Mouse (Mus musculus): ENCODE measurements around the gene Ntn5.
"Not testable (repeated sequence)": the region's sequence is repeated elsewhere in the genome, so short reads cannot be mapped to it uniquely, and the experiment has no call there.

Ntn5 gene

DNA sequence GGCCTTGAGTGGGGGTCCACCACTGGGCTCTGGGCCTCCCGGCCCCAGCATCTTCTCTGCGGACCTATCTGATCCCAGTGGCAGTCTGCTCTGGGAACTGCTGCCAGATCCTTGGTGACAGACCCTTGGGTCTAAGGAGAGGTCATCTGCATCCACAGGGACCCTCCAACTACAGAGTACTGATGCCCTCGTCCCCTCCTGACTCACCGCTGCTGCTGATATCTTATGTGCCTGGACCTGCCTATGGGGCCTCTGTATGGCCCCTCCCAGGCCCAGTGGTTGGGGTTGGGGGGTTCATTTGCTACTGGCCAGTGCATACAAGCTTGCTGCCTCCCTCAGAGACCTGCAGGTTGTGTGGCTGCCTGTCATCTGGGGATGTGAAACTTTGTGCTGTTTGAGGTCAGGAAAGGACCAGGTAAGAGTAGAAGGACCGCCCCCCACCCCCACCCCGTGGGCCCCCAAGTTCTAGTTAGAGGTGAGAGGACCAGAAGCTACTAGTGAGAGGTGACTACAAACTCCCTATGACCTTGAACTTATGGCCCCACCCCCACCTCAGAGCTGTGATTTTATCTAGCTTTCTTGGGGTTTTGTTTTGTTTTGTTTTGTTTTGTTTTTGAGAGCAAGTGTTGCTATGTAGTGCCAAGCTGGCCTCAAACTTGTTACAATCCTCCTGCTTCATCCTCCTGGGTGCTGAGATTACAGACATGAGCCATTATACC lies 38.8 kb upstream of the Ntn5 start:
- DNase-seq (ENCODE audit: low read depth, low spot score): no peak

DNA sequence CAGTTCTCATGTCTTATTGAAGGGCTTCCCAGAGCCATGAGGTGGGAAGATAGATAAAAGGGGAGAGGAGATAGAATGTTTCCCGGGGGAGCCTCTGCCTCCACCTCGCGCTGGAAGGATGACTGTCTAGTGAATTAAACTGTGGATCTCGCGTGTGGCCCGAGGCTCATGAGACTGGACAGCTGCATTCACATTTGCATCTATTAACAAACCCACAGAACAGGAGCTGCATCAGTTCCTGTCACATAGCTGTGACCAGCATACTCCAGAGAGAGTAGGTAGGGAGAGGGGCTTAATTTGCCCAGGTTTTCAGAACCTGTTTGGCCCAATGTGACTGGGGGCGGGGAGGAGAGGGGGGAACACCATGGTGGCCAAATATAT lies 38.2 kb upstream of the Ntn5 start:
- Histone ChIP-seq H3K36me3 (ENCODE audit: control insufficient read depth, insufficient read depth, low read length, poor library complexity, severe bottlenecking) (no peaks in the 10 kb centered on the region), H3K27me3 (ENCODE audit: control insufficient read depth, insufficient read depth, low read length, poor library complexity, severe bottlenecking) (no peaks in the 10 kb centered on the region)
- DNase-seq (ENCODE audit: low read depth, low spot score): no peak

More for the DNA sequence above, 38.8 kb upstream of the Ntn5 start:
- no peaks in the 10 kb centered on the region for H3K27me3 ChIP-seq (ENCODE audit: control insufficient read depth, insufficient read depth, low read length, poor library complexity, severe bottlenecking)
- H3K36me3 ChIP-seq (ENCODE audit: control insufficient read depth, insufficient read depth, low read length, poor library complexity, severe bottlenecking): no peaks in the 10 kb centered on the region

DNA sequence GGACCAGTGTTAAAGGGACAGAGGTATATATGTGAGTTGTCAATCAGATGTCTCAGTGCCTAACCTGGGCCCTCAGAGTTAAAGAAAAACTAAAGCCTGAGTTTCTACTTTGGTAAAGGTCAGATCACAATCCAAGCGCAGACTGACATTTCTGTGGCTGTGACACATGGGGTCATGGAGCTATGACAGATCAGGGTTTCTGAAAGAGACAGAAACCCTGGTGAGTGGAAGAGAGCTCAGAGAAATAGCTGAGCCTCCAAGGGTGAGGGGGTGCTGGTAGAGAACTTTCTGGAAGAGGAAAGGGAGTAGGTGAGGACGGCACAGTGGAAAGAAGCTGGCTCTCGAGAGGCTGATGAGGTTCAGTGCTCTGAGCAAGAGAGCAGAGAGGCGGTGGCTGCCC lies 37.2 kb upstream of the Ntn5 start:
- no peaks in the 10 kb centered on the region for H3K36me3 ChIP-seq (ENCODE audit: control insufficient read depth, insufficient read depth, low read length, poor library complexity, severe bottlenecking)
- no peak for DNase-seq (ENCODE audit: low read depth, low spot score)
- no peaks in the 10 kb centered on the region for H3K27me3 ChIP-seq (ENCODE audit: control insufficient read depth, insufficient read depth, low read length, poor library complexity, severe bottlenecking)

DNA sequence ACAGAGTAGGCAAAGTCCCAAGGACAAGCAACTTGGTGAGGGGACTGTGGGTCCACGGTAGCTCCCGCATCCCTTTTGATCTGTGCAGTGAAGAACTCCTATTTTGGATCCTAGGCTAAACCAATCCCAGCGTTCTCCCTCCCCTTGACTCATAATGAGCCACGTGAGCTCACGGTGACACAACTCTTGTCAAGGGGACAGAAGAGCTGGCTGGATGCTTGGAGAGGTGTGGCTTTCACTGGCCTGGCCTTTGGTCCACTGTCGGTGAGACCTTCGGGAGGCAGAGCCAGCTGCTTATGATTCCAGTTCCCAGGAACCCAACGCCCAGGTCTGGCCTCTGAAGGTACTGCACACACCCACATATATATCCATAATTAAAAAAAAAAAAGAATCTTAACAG lies 34.5 kb upstream of the Ntn5 start:
- no peak for DNase-seq (ENCODE audit: low read depth, low spot score)
- no peaks in the 10 kb centered on the region for H3K36me3 ChIP-seq (ENCODE audit: control insufficient read depth, insufficient read depth, low read length, poor library complexity, severe bottlenecking)
- H3K27me3 ChIP-seq (ENCODE audit: control insufficient read depth, insufficient read depth, low read length, poor library complexity, severe bottlenecking): no peaks in the 10 kb centered on the region

DNA sequence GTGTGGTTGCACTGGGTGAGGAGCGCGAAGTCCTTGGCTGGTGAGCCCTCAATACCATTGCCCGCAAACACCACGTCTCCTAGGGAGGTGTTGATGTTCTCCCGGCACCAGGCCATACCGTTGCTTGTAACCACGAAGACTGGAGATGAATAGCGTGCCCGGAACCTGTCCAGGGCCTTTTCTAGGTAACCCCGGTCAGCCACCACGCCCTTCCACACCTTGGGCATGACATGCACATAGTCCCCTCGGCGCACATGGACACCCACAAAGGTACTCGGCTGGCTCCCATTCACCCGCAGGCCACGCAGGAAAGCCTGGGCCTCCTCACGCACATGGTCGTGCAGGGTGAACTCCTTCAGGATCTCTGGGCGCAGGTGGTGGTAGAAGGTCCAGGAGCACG lies 33.3 kb upstream of the Ntn5 start:
- DNase-seq (ENCODE audit: low read depth, low spot score); H3K27me3 ChIP-seq (ENCODE audit: control insufficient read depth, insufficient read depth, low read length, poor library complexity, severe bottlenecking): not testable (repeated sequence)

DNA sequence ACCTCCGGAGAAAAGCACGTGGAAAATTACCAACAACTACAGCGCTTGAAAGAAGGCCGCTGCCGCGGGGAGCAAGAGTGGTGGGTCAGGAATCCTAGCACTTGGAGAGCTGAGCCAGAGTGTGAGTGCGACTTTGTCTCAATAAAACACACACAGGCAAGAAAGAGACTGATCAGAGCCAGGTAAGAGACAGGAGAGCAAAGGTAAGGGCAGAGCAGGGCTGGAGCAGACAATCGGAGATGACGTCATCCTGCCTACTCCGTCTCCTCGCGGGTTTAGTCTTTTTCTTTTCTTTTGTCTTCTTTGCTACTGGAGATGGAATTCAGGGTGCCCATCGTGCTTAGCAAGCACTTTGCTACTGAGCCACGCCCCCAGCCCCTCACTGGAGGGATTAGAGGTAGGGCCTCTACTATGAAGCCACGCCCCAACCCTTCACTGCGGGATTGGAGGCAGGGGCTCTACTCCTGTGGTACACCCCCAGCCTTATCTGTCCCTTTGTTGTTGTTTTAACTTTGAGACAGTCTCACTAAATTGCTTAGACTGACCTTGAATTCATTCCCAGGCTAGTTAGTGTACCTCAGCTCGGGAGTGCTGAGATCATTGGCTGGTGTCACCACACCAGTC lies 29.3 kb upstream of the Ntn5 start:
- no peak for DNase-seq (ENCODE audit: low read depth, low spot score)
- H3K36me3 ChIP-seq (ENCODE audit: control insufficient read depth, insufficient read depth, low read length, poor library complexity, severe bottlenecking): no peaks in the 10 kb centered on the region
- H3K27me3 ChIP-seq (ENCODE audit: control insufficient read depth, insufficient read depth, low read length, poor library complexity, severe bottlenecking): no peaks in the 10 kb centered on the region; the same call in 1 of the 2 replicates

More for the DNA sequence above, 33.3 kb upstream of the Ntn5 start:
- H3K36me3 ChIP-seq (ENCODE audit: control insufficient read depth, insufficient read depth, low read length, poor library complexity, severe bottlenecking): not testable (repeated sequence)

DNA sequence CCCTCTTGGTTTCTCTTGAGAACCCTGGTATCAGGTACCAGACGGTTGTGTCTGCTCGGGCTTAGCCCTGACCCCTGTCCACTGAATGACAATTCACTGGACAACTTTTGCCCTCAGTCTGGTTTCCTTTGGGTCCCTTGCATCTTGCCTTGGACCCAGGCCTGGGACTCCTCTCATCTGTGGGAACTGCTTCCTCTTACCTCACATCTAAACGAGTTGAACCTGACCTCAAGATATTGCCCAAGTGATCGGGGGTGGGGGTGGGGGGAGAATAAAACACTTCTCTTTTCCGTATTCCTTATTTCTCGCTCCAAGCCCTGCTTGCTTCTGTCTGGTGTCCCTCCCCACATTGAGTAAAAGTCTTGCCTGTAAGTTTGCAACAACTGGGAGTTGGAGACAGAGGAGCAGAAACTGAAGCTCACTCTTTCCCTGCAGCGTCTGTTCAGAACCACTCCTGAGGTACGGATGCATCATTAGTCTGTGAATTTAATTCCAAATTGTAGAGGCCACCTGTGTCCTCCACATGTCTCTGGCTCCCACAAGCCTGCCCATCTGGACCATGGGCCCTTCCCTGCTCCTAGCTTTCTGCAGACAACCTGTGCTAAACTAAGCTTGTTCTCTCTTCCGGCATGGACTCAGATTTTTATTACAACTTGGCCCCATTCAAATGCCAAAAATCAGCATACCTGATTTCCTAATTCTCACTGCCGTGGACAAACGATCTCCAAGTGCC lies 22.9 kb upstream of the Ntn5 start:
- no peaks in the 10 kb centered on the region; the same call in 1 of the 2 replicates for H3K27me3 ChIP-seq (ENCODE audit: control insufficient read depth, insufficient read depth, low read length, poor library complexity, severe bottlenecking)
- DNase-seq (ENCODE audit: low read depth, low spot score): no peak
- no peaks in the 10 kb centered on the region for H3K36me3 ChIP-seq (ENCODE audit: control insufficient read depth, insufficient read depth, low read length, poor library complexity, severe bottlenecking)

DNA sequence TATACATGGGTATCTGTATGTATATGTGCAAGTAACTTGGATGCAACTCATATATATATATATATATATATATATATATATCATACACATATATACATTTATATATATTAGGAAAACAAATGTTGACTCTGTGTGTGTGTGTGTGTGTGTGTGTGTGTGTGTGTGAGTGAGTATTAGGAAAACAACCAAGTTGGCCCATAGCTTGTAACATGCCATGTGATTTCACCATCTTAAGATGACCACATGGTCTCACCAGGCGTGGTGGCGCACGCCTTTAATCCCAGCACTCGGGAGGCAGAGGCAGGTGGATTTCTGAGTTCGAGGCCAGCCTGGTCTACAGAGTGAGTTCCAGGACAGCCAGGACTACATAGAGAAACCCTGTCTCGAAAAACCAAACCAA lies 22.1 kb upstream of the Ntn5 start:
- not testable (repeated sequence) for H3K36me3 ChIP-seq (ENCODE audit: control insufficient read depth, insufficient read depth, low read length, poor library complexity, severe bottlenecking); H3K27me3 ChIP-seq (ENCODE audit: control insufficient read depth, insufficient read depth, low read length, poor library complexity, severe bottlenecking); DNase-seq (ENCODE audit: low read depth, low spot score)

DNA sequence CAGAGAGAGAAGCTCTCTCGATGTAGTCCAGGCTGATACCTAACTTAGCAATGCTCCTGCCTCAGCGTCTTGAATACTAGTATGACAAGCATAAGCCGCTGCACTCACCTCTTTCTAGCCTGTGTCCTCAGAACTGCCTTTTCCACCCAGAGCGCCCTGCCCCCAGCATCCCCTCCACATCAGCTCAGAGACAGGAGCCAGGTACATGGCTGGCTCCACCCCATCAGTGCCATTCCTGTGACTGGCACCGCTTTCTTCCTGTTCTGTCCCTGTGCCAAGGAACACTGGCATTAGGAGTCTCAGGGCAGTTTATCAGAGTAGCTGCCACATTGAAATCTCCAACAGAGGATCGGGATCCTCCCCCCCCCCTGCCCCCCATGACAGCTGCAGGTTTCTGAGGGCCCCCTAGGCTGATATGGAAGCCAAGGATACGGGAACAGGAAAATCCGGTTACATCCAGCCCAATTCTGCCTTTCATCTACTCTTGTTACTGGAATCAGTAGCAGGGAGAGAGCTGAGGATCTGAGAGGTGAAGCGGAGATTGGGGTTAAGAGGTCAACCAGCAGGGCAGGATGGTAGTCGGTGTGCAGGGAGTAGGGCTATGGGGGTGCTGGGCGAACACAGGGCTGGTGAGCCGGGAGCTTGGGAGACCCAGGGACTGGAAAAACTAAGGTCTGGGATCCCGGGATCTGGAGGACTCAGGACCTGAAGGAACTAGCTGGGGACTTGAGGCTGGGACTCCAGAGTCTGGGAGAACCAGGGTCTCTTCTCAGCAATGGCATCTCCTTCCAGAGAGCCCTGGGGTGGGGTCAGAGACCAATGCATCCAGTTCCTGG lies 18.3 kb upstream of the Ntn5 start:
- Histone ChIP-seq H3K27me3 (ENCODE audit: control insufficient read depth, insufficient read depth, low read length, poor library complexity, severe bottlenecking) (no peaks in the 10 kb centered on the region), H3K36me3 (ENCODE audit: control insufficient read depth, insufficient read depth, low read length, poor library complexity, severe bottlenecking) (no peaks in the 10 kb centered on the region)
- DNase-seq (ENCODE audit: low read depth, low spot score): no peak

DNA sequence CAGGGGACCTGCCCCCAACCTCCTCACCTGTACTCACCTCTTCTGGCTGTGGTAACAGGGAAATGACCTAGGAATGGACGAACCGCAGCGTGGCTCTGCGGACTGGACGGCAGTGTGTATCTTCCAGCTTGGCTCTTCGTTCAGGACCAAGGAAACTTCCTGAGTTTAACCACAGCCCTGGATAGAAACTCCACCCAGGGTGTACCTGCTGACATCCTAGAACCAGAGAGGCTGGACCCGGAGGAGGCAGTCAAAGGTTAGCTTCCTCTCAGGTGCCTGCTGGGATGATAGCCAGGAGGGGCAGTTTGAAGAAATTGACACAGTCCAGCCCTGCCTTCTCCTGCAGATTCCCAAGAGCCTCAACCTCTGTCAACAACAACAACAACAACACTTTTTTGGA lies 17.7 kb upstream of the Ntn5 start, which contains the start of gene Fut2:
Fut2 (minus strand) TSS at position 234 of the 400 bp plus-strand sequence.
- DNase-seq (ENCODE audit: low read depth, low spot score): no peak
- no peaks in the 10 kb centered on the region for H3K36me3 ChIP-seq (ENCODE audit: control insufficient read depth, insufficient read depth, low read length, poor library complexity, severe bottlenecking)
- H3K27me3 ChIP-seq (ENCODE audit: control insufficient read depth, insufficient read depth, low read length, poor library complexity, severe bottlenecking): no peaks in the 10 kb centered on the region

DNA sequence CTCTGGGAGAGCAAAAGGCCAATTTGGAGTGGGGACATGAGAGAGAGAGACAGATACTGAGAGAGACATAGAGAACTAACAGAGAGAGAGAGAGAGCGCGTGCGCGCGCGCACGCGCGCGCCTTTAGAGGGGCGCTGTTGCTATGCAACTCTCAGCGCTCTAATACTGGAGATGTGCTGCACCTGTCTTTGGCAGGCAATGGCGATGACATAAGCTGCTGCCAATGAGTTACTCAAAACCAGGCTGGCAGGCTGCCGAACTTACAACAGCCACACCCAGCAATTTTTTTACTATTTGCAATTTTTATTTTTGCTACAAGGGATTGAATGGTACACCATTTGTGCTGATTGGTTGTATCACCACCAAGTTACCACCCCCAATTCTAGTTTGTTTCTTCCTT lies 16.1 kb upstream of the Ntn5 start:
- no peak for DNase-seq (ENCODE audit: low read depth, low spot score)
- no peaks in the 10 kb centered on the region for H3K36me3 ChIP-seq (ENCODE audit: control insufficient read depth, insufficient read depth, low read length, poor library complexity, severe bottlenecking)
- H3K27me3 ChIP-seq (ENCODE audit: control insufficient read depth, insufficient read depth, low read length, poor library complexity, severe bottlenecking): no peaks in the 10 kb centered on the region

DNA sequence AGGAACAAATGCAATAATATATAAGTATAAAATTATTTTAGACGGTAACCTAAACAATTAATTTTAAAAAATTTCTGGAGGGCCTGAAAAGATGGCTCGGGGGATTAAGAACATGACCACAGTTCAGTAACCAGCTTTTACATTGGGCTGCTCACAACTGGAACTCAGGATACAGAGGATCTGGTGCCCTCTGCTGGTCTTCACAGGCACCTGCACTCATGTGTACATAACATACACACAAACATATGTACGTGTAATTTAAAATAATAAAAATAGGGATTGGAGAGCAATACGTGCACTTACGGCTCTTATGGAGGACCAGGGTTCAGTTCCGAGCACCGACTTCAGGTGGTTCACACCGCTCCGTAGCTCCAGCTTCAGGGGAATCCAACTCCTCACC lies 14.9 kb upstream of the Ntn5 start:
- no peaks in the 10 kb centered on the region for H3K36me3 ChIP-seq (ENCODE audit: control insufficient read depth, insufficient read depth, low read length, poor library complexity, severe bottlenecking)
- DNase-seq (ENCODE audit: low read depth, low spot score): no peak
- no peaks in the 10 kb centered on the region for H3K27me3 ChIP-seq (ENCODE audit: control insufficient read depth, insufficient read depth, low read length, poor library complexity, severe bottlenecking)

DNA sequence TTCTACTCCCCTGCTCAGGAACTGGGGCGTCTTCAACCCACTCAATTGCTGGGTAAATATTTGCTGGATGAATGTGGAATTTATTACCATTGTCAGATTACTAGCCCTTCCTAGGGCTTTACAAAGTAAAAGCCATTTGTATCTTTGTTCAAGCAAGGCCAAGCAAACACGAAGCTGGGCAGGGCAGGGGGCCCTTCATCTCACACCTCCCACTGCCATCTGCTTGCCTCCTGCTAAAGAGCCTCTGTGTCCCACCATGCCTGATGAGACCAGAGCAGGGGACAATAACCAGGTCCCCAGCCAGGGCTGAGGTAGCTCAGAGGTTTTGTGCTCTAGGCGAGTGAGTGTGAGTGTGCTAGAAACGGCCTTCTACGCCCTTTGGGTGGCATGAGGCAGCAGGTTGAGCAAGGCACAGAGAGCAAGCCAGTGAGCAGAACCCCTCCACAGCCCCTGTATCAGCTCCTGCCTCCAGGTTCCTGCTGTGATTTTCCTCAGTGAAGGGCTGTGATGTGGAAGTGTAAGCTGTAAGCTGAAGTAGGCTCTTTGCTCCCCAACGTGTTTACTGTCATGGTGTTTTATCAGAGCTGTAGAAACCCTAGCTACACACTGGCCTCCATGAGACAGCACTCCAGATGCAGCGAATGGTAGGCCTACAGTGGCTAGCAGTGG lies 6.1 kb upstream of the Ntn5 start:
- no peaks in the 10 kb centered on the region for H3K27me3 ChIP-seq (ENCODE audit: control insufficient read depth, insufficient read depth, low read length, poor library complexity, severe bottlenecking)
- no peak for DNase-seq (ENCODE audit: low read depth, low spot score)
- no peaks in the 10 kb centered on the region for H3K36me3 ChIP-seq (ENCODE audit: control insufficient read depth, insufficient read depth, low read length, poor library complexity, severe bottlenecking)

DNA sequence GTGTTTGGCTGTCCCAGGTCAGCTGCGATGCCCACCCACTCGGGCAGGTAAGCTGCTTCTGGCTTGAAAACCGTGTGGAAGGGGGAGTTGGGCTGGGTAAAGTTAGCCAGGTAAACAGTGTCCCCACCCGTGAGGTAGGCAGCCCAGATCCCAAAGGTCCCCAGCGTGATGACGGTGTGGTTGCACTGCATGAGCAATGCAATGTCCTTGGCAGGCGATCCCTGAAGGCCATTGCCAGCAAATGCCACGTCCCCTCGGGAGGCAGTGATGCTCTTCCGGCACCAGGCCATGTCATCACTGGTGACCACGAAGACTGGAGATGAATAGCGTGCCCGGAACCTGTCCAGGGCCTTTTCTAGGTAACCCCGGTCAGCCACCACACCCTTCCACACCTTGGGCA lies 5.3 kb upstream of the Ntn5 start:
- DNase-seq (ENCODE audit: low read depth, low spot score): no peak
- H3K36me3 ChIP-seq (ENCODE audit: control insufficient read depth, insufficient read depth, low read length, poor library complexity, severe bottlenecking): no peaks in the 10 kb centered on the region
- H3K27me3 ChIP-seq (ENCODE audit: control insufficient read depth, insufficient read depth, low read length, poor library complexity, severe bottlenecking): no peaks in the 10 kb centered on the region
